Mouse (Mus musculus): ENCODE results near the gene Tab1.

Tab1 gene

GRCm38 (mm10) chr15:80163274-80163673 lies 30.3 kb downstream of the Tab1 start:
- no peak for DNase-seq (ENCODE audit: low spot score)

DNA sequence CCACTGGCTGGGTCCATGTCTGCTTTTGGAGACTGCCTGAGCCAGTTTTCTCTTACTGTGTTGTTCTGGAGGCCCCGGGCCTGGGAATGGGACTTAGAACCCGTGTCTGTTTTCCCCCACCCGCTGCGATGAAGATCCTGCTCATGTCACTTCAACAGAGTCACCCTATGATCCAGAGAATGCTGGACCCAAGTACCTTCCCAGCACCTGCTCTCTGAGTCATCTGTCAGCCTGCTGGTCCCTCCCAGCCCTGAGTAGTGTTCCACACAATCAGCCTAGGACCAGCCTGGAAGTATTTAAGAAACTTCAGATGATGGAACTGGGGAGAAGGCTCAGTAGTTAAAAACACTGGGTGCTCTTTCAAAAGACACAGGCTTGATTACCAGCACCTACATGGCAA lies 30.8 kb downstream of the Tab1 start:
- no peak for DNase-seq (ENCODE audit: low spot score)

DNA sequence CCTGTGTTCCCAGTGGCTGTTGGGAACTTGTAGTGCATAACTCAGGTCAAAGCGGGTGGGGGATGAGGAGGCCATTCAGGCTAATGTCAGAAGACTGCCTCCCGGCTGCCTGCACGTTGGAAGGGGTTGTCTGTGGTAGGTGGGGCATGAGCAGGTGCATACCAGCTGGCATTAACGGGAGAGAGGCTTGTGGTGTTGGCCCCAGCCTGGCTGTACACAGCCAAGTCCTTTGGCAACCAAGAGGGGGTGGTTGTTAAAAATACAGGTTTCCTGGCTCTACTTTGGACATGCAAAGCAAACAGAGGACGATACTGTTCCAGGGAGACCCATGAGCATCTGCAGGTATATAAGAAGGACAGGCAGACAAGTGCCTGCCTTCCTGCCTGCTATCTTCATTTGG lies 32.5 kb downstream of the Tab1 start:
- no peak for DNase-seq (ENCODE audit: low spot score)

DNA sequence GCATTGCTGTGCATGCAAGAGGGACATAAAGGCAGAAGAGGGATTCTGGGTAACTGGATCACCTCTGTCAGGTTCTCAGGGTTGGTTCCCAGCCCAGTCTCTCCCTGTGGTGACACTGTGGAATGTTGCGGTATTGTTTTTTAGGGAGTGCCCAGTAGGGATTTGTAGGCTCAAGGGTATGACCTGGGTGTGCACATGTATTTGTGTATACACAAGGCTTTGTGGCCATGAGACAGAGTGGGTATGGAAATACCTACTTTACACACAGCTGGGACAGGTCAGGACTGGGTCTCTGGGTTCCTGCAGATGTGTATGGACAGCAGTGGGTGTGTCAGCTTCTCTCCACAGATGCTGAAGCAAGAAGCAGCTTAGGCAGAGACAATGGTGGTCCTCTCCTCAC lies 36.6 kb downstream of the Tab1 start:
- DNase-seq (ENCODE audit: low spot score): no peak

DNA sequence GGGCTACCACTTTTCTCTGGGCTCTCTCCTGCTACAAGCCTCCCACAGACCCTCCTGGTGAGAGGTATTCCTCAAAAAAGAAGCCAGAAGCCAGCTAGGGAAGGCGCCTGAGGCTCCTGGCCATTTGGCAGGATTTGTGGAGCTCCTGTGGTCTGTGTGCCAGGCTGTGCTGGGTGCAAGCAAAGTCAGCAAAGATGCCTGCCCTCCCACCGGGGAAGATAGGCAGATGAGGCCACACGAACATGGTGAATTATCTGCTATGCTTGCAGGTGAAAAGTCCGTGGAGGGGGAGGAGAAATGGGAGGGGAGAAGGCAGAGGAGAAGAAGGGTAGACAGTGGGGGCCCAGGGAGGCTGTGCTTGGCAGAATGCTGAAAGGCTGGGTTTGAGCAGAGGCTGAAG lies 37.4 kb downstream of the Tab1 start:
- no peak for DNase-seq (ENCODE audit: low spot score)

DNA sequence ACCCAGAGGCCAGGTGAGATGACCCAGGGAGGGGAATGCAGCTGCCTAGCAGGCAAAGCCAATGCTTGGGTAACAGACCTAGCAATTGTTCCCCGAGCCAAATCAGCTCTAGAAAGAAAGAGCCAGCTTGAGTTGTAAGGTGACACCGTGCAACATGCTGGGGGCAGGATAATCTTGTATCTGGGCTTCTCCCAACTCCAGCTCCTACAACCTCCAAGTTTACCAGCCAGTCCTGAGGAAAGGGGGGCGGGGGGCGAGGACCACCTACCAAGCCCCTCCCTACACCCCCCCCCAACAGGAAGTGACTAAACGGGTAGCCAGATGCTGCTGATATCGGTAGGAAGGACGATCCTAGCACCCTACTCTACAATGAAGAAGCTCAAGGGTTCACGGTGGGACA lies 38.4 kb downstream of the Tab1 start:
- DNase-seq (ENCODE audit: low spot score): no peak

- DNase-seq (ENCODE audit: low spot score): no peak
Measured at GRCm38 (mm10) chr15:80171791-80172190, 38.9 kb downstream of the Tab1 start.

DNA sequence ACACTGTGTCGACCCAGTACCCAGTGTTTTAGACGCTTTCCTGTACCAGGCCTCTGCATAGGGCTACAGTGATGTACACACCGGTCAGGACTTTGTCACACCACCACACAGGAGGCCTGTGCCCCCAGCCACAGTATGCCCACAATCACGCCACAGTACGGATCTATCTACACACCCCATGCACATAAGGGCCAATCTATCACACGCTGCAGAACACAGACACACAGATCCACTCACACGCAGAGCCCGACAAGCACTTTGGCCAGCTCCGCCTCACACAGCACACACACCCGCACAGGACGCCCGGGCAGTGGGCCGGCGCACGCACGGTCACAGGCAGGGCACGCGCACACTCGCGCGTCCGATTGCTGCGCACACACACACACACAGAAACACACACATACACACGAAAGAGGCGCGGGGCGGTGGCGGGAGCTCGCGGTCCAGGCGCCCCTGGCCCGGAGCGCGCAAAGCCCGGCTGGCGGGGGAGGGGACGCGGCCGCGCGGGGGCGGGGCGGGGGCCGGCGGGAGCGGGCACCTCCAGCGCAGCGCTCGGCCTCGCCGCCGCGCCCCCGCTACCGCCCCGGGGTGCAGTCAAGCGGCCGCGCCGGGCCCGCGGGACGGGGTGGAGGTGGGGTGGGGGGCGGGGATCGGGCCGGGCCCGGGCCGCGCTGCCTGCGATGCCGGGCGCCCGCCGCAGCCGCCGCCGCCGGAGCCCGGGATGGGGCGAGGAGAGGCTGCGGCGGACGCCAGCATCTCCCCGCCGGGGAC lies 40.3 kb downstream of the Tab1 start, which contains the start of gene Mgat3:
Gene Mgat3 (plus strand): TSS at position 721 of the 771 bp plus-strand sequence.
- DNase-seq (ENCODE audit: low spot score): no peak

DNA sequence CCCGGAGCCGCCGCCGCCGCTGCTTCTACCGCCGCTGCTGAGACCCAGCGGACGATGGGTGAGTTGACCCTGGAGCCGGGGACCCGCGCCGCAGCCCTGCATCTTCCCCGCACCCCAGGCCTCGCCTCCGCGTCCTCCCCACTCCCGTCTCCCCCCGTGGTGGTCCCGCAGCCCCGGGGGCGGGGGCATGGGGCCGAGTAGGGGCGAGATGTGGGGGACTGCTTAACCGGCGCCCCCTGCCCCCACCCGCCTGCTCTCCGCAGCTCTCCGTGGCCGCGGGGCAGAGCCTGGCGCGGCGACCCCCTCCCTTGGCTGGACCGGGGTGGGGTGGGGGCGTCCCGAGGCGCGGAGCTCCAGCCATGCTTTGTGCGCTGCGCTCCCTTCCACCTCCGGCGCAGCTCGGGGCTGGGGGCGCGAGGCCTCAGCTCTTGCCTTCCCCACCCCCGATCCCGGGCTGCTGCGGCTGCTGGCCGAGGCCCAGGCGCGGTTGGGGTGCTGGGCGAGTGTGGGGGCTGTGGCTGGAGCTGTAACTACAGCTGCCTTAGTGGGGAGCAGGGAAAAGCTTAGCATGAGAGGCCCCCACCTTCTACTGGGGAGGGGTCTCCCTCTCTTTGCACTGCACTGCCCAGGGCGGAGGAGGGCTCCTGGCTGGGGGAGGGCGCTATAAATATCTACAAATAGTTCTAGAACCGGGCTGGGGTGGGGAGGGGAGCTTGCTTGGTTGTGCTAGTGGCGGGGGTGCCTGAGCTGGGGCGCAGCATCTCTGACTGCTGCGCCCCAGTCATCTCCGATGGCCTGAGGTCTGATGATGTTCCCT lies 41.1 kb downstream of the Tab1 start:
- DNase-seq (ENCODE audit: low spot score): no peak

DNA sequence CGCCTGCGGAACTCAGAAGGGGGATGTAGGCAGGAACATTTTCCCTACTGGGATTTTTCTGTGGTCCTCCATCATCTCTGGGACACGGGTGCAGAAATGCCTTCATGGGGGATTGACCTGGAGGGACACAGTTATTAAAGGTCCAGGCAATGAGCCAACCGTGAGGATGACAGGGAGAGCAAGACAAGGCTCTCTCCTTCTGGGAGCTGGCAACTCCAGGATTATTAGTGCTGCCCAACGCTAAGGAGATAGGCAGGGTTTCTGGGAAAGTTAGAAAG lies 41.6 kb downstream of the Tab1 start:
- no peak for DNase-seq (ENCODE audit: low spot score)

- no peak for DNase-seq (ENCODE audit: low spot score)
Measured at GRCm38 (mm10) chr15:80175316-80175715, 42.4 kb downstream of the Tab1 start.

- DNase-seq (ENCODE audit: low spot score): no peak
Measured at GRCm38 (mm10) chr15:80175756-80176155, 42.8 kb downstream of the Tab1 start.

GRCm38 (mm10) chr15:80181561-80181960 lies 48.6 kb downstream of the Tab1 start:
- DNase-seq (ENCODE audit: low spot score): no peak

DNA sequence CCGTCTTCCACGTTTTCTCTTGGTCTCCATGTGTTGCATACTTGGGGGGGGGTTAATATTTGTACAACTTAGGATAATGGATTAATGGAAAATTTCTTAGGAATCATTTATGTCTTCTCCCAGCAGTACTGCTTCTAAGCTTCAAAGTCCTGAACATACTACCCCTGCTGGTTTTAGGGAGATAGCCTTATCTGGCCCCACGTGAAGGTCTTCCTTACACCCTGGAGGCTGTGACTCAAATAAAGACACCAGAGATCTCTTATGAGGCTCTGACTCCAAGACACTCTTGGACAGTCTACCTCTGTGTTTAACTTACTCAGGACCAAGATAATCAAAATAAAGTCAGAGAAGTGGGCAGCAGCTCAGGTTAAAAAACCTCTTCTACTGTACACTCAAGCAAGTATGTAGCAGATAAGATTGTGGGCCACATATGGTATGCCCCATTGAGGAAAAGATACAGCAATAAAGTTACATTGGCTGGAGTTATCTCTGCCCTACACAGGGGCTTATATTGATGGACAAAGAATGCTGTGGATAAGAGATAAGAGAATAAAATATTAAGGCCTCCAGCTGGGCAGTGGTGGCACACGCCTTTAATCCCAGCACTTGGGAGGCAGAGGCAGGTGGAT lies 49.3 kb downstream of the Tab1 start:
- no peak for DNase-seq (ENCODE audit: low spot score)

- DNase-seq (ENCODE audit: low spot score): no peak
Measured at GRCm38 (mm10) chr15:80188927-80189326, 56.0 kb downstream of the Tab1 start.

DNA sequence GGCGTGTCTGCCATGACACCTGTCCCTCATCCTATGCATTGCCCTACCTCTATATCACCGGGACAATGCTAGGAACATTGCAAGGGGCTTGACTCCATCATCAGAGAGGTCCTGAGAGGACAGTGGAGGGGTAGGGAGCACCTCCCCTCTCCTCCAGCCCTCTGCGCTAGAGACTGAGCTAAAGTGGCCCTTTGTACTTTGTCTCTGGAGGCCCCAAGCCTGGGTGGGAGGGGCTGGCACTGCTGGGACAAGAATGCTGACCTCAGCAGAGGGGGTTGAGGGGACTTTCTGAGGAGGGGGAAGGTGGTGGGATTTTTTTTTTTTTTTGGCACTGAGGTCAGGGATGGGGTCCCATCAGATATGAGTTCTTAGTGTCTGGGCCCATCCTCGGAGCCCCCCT lies 57.1 kb downstream of the Tab1 start:
- DNase-seq (ENCODE audit: low spot score): no peak

- no peak for DNase-seq (ENCODE audit: low spot score)
Measured at GRCm38 (mm10) chr15:80191585-80192245, 58.8 kb downstream of the Tab1 start.

DNA sequence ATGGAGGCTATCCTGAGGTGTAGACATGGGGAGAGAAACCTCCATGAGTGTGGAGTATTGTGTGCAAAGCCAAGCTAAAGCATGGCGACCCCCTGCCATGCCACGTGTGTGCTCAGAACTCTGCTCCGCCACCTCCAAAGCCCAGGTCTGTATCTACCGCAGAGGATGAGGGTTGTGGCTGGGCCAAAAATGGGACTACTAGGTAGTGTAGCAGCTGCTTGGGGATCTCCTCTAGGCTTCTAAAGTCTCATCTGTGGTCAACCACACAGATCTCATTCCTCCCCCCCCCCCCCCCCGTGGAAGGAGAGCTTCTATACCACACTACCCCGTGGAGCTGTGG lies 59.3 kb downstream of the Tab1 start:
- no peak for DNase-seq (ENCODE audit: low spot score)

GRCm38 (mm10) chr15:80192847-80193246 lies 59.9 kb downstream of the Tab1 start:
- DNase-seq (ENCODE audit: low spot score): no peak

DNA sequence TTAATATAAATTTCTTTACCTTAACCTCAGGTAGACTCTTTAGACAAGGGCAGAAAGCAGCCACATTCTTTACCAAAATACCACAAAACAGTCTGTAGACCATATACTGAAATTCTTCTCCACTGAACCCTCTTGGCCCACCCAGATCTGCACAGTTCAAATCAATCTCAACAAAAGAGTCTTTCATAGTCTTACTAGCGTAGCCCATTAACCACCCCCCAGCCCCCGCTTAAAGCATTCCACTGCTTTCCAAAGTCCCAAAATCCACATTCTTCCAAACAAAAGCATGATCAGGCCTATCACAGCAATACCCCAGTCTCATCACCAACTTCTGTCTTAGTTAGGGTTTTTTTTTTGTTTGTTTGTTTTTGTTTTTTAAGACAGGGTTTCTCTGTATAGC lies 66.6 kb downstream of the Tab1 start:
- DNase-seq (ENCODE audit: low spot score): no peak

GRCm38 (mm10) chr15:80202111-80202775 lies 69.3 kb downstream of the Tab1 start:
- peak; percentile 52 for DNase-seq (ENCODE audit: low spot score)

DNA sequence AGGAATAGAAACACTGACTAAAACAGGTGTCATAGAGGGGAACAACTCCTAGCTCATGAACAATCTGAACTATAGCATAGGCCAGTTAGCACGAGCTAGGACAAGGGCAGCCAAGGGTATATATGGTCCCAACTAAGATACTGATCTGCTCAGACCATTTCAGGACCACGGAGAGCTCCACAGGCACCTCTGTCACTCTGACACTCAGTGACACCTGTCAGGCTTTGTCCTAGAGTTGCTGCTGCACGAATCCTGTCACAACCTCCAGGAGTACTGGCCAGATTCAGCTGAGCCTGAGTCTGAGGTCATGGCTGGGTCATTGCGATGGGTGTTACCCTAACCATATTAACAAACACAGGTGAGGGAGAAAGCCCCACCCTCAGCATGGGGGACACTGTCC lies 70.5 kb downstream of the Tab1 start:
- no peak for DNase-seq (ENCODE audit: low spot score)

Data from layer of hippocampus, adult 9-10 months (tissue).